Mouse (Mus musculus) olfactory bulb, adult 2 months (tissue): Measurements from ENCODE around the gene Moap1.

ENCODE experiments used
- CTCF ChIP-seq: fragments of 200-500 bp; IDR thresholded peaks from 2 replicates; pipeline ENCODE4 v1.5.1; 2012; ENCODE audit warnings: low read depth, mild to moderate bottlenecking, low read length, moderate library complexity; ENCODE audit not compliant: insufficient read depth
- POLR2A ChIP-seq: fragments of 200-500 bp; IDR thresholded peaks from 2 replicates; pipeline ENCODE4 v1.6.1; 2012; ENCODE audit warnings: mild to moderate bottlenecking, low read depth, low read length, moderate library complexity; ENCODE audit not compliant: insufficient read depth

DNA sequence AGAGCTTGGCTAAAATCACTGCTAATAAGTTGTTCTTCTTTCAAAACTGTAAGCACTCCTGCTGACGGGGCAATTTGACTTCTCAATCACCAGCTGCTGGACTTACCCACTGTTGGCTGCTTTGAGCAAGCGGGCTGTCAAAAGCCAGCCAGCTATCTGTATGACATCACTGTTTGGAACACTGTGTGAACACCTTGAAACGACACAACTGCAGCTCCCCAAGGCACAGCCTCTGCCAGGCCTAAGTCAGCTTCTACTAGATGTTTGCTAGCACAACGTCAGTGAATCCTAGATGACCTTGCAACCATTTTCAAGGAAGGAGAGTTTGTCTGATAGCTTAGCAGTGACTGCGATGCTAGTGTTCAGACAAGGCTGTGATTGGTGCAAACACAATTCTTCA, 4.4 kb downstream of the Moap1 start:
- TF ChIP-seq CTCF (no peak), POLR2A (no peak)
